Mouse (Mus musculus): ENCODE results near the gene Tmem59l. TPM values are rescaled to one million over a fixed set of nuclear protein-coding genes. Genes with fewer than 3 reads are reported as not detected.

The Tmem59l gene
- polyA plus RNA-seq (2012; ENCODE audit: insufficient read depth, insufficient read length, low replicate concordance, missing spikeins), result not detected in 2 replicates

- 7% methylated on average over 33 of the region's 33 CpGs for WGBS
- TF ChIP-seq CTCF (IDR thresholded peaks at IDR 0.05; ENCODE audit: insufficient read depth, low read depth, low read length), result no peak
- TF ChIP-seq POLR2A (IDR thresholded peaks at IDR 0.05; ENCODE audit: insufficient read depth, low read depth, low read length), result peak; percentile 31; the same call in 1 of the 2 replicates
- H3K27ac ChIP-seq (ENCODE audit: insufficient read depth, low read depth, low read length), result peak within 1 kb of the TSS; percentile 54
Observed at GRCm38 (mm10) chr8:70486941-70487520, at the start of gene Tmem59l. TSS of gene Tmem59l (minus strand) at chr8:70487358.

GRCm38 (mm10) chr8:70535701-70536100 lies 48.5 kb upstream of the Tmem59l start:
- Histone ChIP-seq H3K4me3 (ENCODE audit: insufficient read depth, low read depth, low read length) (no peak overlapping the region), H3K4me1 (ENCODE audit: control insufficient read depth, insufficient read depth, low read length) (peaks cover 13% of the 10 kb centered on the region), H3K27ac (ENCODE audit: insufficient read depth, low read depth, low read length) (no peak overlapping the region)
- TF ChIP-seq POLR2A (IDR thresholded peaks at IDR 0.05; ENCODE audit: insufficient read depth, low read depth, low read length) (no peak), CTCF (IDR thresholded peaks at IDR 0.05; ENCODE audit: insufficient read depth, low read depth, low read length) (no peak)
- WGBS, result 91% methylated on average over 2 of the region's 2 CpGs

More at GRCm38 (mm10) chr8:70486941-70487520, at the start of gene Tmem59l:
- Histone ChIP-seq H3K4me1 (ENCODE audit: control insufficient read depth, insufficient read depth, low read length) (peaks cover 33% of the 10 kb centered on the region), H3K4me3 (ENCODE audit: insufficient read depth, low read depth, low read length) (peak within 1 kb of the TSS; percentile 89)

- no peak for TF ChIP-seq POLR2A (IDR thresholded peaks at IDR 0.05; ENCODE audit: insufficient read depth, low read depth, low read length)
- no peak for TF ChIP-seq CTCF (IDR thresholded peaks at IDR 0.05; ENCODE audit: insufficient read depth, low read depth, low read length)
- WGBS, result 83% methylated on average over 3 of the region's 3 CpGs
- Histone ChIP-seq H3K4me3 (ENCODE audit: insufficient read depth, low read depth, low read length) (no peak overlapping the region), H3K27ac (ENCODE audit: insufficient read depth, low read depth, low read length) (no peak overlapping the region), H3K4me1 (ENCODE audit: control insufficient read depth, insufficient read depth, low read length) (peaks cover 8% of the 10 kb centered on the region)
Observed at GRCm38 (mm10) chr8:70535221-70535620, 48.1 kb upstream of the Tmem59l start.

GRCm38 (mm10) chr8:70534281-70534680 lies 47.1 kb upstream of the Tmem59l start:
- H3K4me3 ChIP-seq (ENCODE audit: insufficient read depth, low read depth, low read length), result no peak overlapping the region
- TF ChIP-seq POLR2A (IDR thresholded peaks at IDR 0.05; ENCODE audit: insufficient read depth, low read depth, low read length) (no peak), CTCF (IDR thresholded peaks at IDR 0.05; ENCODE audit: insufficient read depth, low read depth, low read length) (no peak)
- H3K27ac ChIP-seq (ENCODE audit: insufficient read depth, low read depth, low read length), result no peak overlapping the region
- WGBS, result 72% methylated on average over 12 of the region's 12 CpGs
- peaks cover 15% of the 10 kb centered on the region for H3K4me1 ChIP-seq (ENCODE audit: control insufficient read depth, insufficient read depth, low read length)

- H3K4me1 ChIP-seq (ENCODE audit: control insufficient read depth, insufficient read depth, low read length), result peaks cover 14% of the 10 kb centered on the region
- no peak overlapping the region for H3K27ac ChIP-seq (ENCODE audit: insufficient read depth, low read depth, low read length)
- TF ChIP-seq CTCF (IDR thresholded peaks at IDR 0.05; ENCODE audit: insufficient read depth, low read depth, low read length), result no peak
- no peak for TF ChIP-seq POLR2A (IDR thresholded peaks at IDR 0.05; ENCODE audit: insufficient read depth, low read depth, low read length)
- H3K4me3 ChIP-seq (ENCODE audit: insufficient read depth, low read depth, low read length), result no peak overlapping the region
- WGBS, result 80% methylated on average over 2 of the region's 2 CpGs
Observed at GRCm38 (mm10) chr8:70530314-70530713, 43.2 kb upstream of the Tmem59l start.

GRCm38 (mm10) chr8:70529741-70530161 lies 42.6 kb upstream of the Tmem59l start:
- Histone ChIP-seq H3K27ac (ENCODE audit: insufficient read depth, low read depth, low read length) (no peak overlapping the region), H3K4me1 (ENCODE audit: control insufficient read depth, insufficient read depth, low read length) (peaks cover 14% of the 10 kb centered on the region), H3K4me3 (ENCODE audit: insufficient read depth, low read depth, low read length) (no peak overlapping the region)
- TF ChIP-seq POLR2A (IDR thresholded peaks at IDR 0.05; ENCODE audit: insufficient read depth, low read depth, low read length), result no peak
- TF ChIP-seq CTCF (IDR thresholded peaks at IDR 0.05; ENCODE audit: insufficient read depth, low read depth, low read length), result no peak
- WGBS, result 72% methylated on average over 3 of the region's 3 CpGs

- TF ChIP-seq POLR2A (IDR thresholded peaks at IDR 0.05; ENCODE audit: insufficient read depth, low read depth, low read length) (no peak), CTCF (IDR thresholded peaks at IDR 0.05; ENCODE audit: insufficient read depth, low read depth, low read length) (no peak)
- Histone ChIP-seq H3K27ac (ENCODE audit: insufficient read depth, low read depth, low read length) (no peak overlapping the region), H3K4me1 (ENCODE audit: control insufficient read depth, insufficient read depth, low read length) (peaks cover 13% of the 10 kb centered on the region), H3K4me3 (ENCODE audit: insufficient read depth, low read depth, low read length) (no peak overlapping the region)
- 70% methylated on average over 5 of the region's 5 CpGs for WGBS
Observed at GRCm38 (mm10) chr8:70529299-70529698, 42.1 kb upstream of the Tmem59l start.

- TF ChIP-seq POLR2A (IDR thresholded peaks at IDR 0.05; ENCODE audit: insufficient read depth, low read depth, low read length), result no peak
- TF ChIP-seq CTCF (IDR thresholded peaks at IDR 0.05; ENCODE audit: insufficient read depth, low read depth, low read length), result no peak
- Histone ChIP-seq H3K27ac (ENCODE audit: insufficient read depth, low read depth, low read length) (0 out of 2 replicates have a peak overlapping the region, but pooled peaks have one; percentile 38), H3K4me3 (ENCODE audit: insufficient read depth, low read depth, low read length) (peak overlapping the region; percentile 89), H3K4me1 (ENCODE audit: control insufficient read depth, insufficient read depth, low read length) (peaks cover 12% of the 10 kb centered on the region)
- 23% methylated on average over 13 of the region's 13 CpGs for WGBS
Observed at GRCm38 (mm10) chr8:70528182-70528797, 41.1 kb upstream of the Tmem59l start.

GRCm38 (mm10) chr8:70527512-70528181 lies 40.5 kb upstream of the Tmem59l start, which contains the start of the genes Fkbp8 and Kxd1:
TSS of gene Fkbp8 (plus strand) at chr8:70527724.
TSS of gene Kxd1 (minus strand) at chr8:70527956.
- TF ChIP-seq POLR2A (IDR thresholded peaks at IDR 0.05; ENCODE audit: insufficient read depth, low read depth, low read length), result no peak
- no peak for TF ChIP-seq CTCF (IDR thresholded peaks at IDR 0.05; ENCODE audit: insufficient read depth, low read depth, low read length)
- Histone ChIP-seq H3K4me3 (ENCODE audit: insufficient read depth, low read depth, low read length) (peak within 1 kb of the TSS; percentile 89), H3K27ac (ENCODE audit: insufficient read depth, low read depth, low read length) (peak within 1 kb of the TSS; percentile 63), H3K4me1 (ENCODE audit: control insufficient read depth, insufficient read depth, low read length) (peaks cover 12% of the 10 kb centered on the region)
- WGBS, result 1% methylated on average over 61 of the region's 61 CpGs

All from olfactory bulb, adult 2 months (tissue).